ENCODE assay signal across 18 mouse cellular contexts in genomic region chr19:43550706-43551492, GRCm38 (mm10). TPM values are rescaled to one million over a fixed set of nuclear protein-coding genes. Genes with fewer than 3 reads are reported as not detected.
DNase-seq lines count a peak whose midpoint lies in the region; ATAC-seq and TF ChIP-seq lines count a peak whose summit lies in the region.
"Had no signal": no experiment of that assay in that cellular context is flagged by ENCODE, and none has a peak within 500 bp of the region (broad histone marks: within the 10 kb centered on the region; RNA-seq: fewer than 3 reads in every experiment).

No protein-coding gene starts in this region.

- WGBS in kidney, adult 2 months = 78% methylated on average over 18 of the region's 18 CpGs
- WGBS in kidney, embryonic 14.5 days = 86% methylated on average over 18 of the region's 18 CpGs

- no peak overlapping the region for H3K9ac ChIP-seq in kidney, embryonic 14.5 days (ENCODE audit: low read depth, low read length)
- H3K9ac ChIP-seq: heart, embryonic 13.5 days; hindbrain, embryonic 15.5 days; limb, embryonic 12.5 days; liver, embryonic 14.5 days; midbrain, embryonic 13.5 days had no signal

- TF ChIP-seq POLR2A in kidney, adult 2 months (IDR thresholded peaks at IDR 0.05; ENCODE audit: low read depth, low read length) = no peak

- no peaks in the 10 kb centered on the region for H3K79me2 ChIP-seq in C2C12 (ENCODE audit: control insufficient read depth, insufficient read depth)

- ATAC-seq in kidney, embryonic 14.5 days (ENCODE audit: low FRiP score, low TSS enrichment) = no peak
- ATAC-seq: CD4-positive, CD25-positive, alpha-beta regulatory T cell, adult 4 months; forebrain, embryonic 14.5 days; intestine, postnatal 0 days; midbrain, embryonic 13.5 days had no signal

- no peak overlapping the region for H3ac ChIP-seq in C2C12 (ENCODE audit: control insufficient read depth, insufficient read length, low read depth)

- H3K27me3 ChIP-seq in kidney, adult 2 months (replicated peaks; ENCODE audit: control insufficient read depth, insufficient read depth, low read length) = peaks cover 2% of the 10 kb centered on the region; the same call in 1 of the 2 replicates
- H3K27me3 ChIP-seq in kidney, embryonic 14.5 days (ENCODE audit: control insufficient read depth, insufficient read depth, low read length) = peaks cover 9% of the 10 kb centered on the region
- no peaks in the 10 kb centered on the region for H3K27me3 ChIP-seq in C2C12 (ENCODE audit: control insufficient read depth, insufficient read depth, insufficient read length)
- H3K27me3 ChIP-seq: hindbrain, embryonic 15.5 days had no signal

- H3K27ac ChIP-seq in kidney, adult 2 months (ENCODE audit: insufficient read depth, low read depth, low read length) = no peak overlapping the region
- no peak overlapping the region for H3K27ac ChIP-seq in kidney, embryonic 14.5 days (ENCODE audit: low read depth, low read length)
- H3K27ac ChIP-seq: heart, embryonic 13.5 days; hindbrain, embryonic 15.5 days; limb, embryonic 12.5 days; liver, embryonic 14.5 days; midbrain, embryonic 13.5 days had no signal

- H3K36me3 ChIP-seq in kidney, adult 2 months (ENCODE audit: control insufficient read depth, insufficient read depth, low read length) = no peaks in the 10 kb centered on the region
- no peaks in the 10 kb centered on the region for H3K36me3 ChIP-seq in kidney, embryonic 14.5 days (ENCODE audit: control insufficient read depth, insufficient read depth, low read length)
- no peaks in the 10 kb centered on the region for H3K36me3 ChIP-seq in C2C12 (ENCODE audit: control insufficient read depth, insufficient read depth)
- H3K36me3 ChIP-seq: heart, embryonic 13.5 days; hindbrain, embryonic 15.5 days; limb, embryonic 12.5 days; midbrain, embryonic 13.5 days had no signal

- H3K4me3 ChIP-seq in kidney, adult 2 months (ENCODE audit: insufficient read depth, low read depth, low read length) = no peak overlapping the region
- no peak overlapping the region for H3K4me3 ChIP-seq in kidney, embryonic 14.5 days (ENCODE audit: low read length)
- H3K4me3 ChIP-seq in C2C12 (ENCODE audit: insufficient read depth, poor library complexity, severe bottlenecking) = no peak overlapping the region
- H3K4me3 ChIP-seq: heart, embryonic 13.5 days; hindbrain, embryonic 15.5 days; limb, embryonic 12.5 days; midbrain, embryonic 13.5 days had no signal

- peak; percentile 40 for DNase-seq in kidney, adult 2 months
- DNase-seq in NIH3T3 (ENCODE audit: low read depth) = peak; percentile 71
- peak; percentile 30 to 33 for DNase-seq in kidney, postnatal 36 days
- no peak for DNase-seq in Muller cell, postnatal 12 days (ENCODE audit: inconsistent ontology term)
- DNase-seq in spleen, adult 12 weeks (ENCODE audit: low spot score) = no peak
- DNase-seq: cerebellum, adult 9-10 months; heart, postnatal 36 days; thymus, postnatal 4 days had no signal

- H3K9me3 ChIP-seq in kidney, embryonic 14.5 days (ENCODE audit: control insufficient read depth, low read length) = no peaks in the 10 kb centered on the region
- H3K9me3 ChIP-seq: heart, embryonic 13.5 days; hindbrain, embryonic 15.5 days; limb, embryonic 12.5 days; midbrain, embryonic 13.5 days had no signal

- H3K79me3 ChIP-seq in C2C12 (ENCODE audit: low read depth) = no peaks in the 10 kb centered on the region

- H3K4me1 ChIP-seq in kidney, adult 2 months (ENCODE audit: control insufficient read depth, insufficient read depth, low read length) = no peaks in the 10 kb centered on the region
- peaks cover 11% of the 10 kb centered on the region for H3K4me1 ChIP-seq in kidney, embryonic 14.5 days (ENCODE audit: control insufficient read depth, insufficient read depth, low read length)

- no peak for TF ChIP-seq CTCF in kidney, adult 2 months (conservative IDR thresholded peaks at IDR 0.05; ENCODE audit: insufficient read depth, insufficient read length, low read depth, low read length)
- no peak for TF ChIP-seq CTCF in C2C12 (IDR thresholded peaks at IDR 0.05; ENCODE audit: control insufficient read depth, insufficient read depth, insufficient read length)

- no peak overlapping the region for H3K4me2 ChIP-seq in kidney, embryonic 14.5 days (replicated peaks; ENCODE audit: low read depth, low read length)
- H3K4me2 ChIP-seq: heart, embryonic 13.5 days; hindbrain, embryonic 15.5 days; limb, embryonic 12.5 days; midbrain, embryonic 13.5 days had no signal

TF ChIP-seq in C2C12, 6 proteins besides CTCF, POLR2A, EP300 and RAD21:
- TF ChIP-seq MYOD1 (IDR thresholded peaks at IDR 0.05; ENCODE audit: control insufficient read depth, insufficient read length, low read depth) (no peak), MAX (IDR thresholded peaks at IDR 0.05) (peak; percentile 94), MYOG (IDR thresholded peaks at IDR 0.05; ENCODE audit: control insufficient read depth, extremely low read depth, insufficient read length) (no peak), CEBPB (IDR thresholded peaks at IDR 0.05; ENCODE audit: low read depth) (no peak), USF1 (IDR thresholded peaks at IDR 0.05; ENCODE audit: low read depth) (peak; percentile 13), FOSL1 (IDR thresholded peaks at IDR 0.05; ENCODE audit: insufficient read depth, low read length, poor library complexity, severe bottlenecking) (peak; percentile 18)
TF ChIP-seq in C2C12: peak in this region for 3.

RNA-seq across cellular contexts. Expression of gene Got1, which starts 26.5 kb away (rescaled TPM):
- 107 and 118 TPM in 2 replicates for polyA plus RNA-seq in kidney, adult 2 months (2012; rRNA removed)
- polyA plus RNA-seq in kidney, embryonic 14.5 days (2014; fragmentation: Nextera tagmentation; extraction: Ambion mirVana) = 38.0 and 43.4 TPM in 2 replicates
- 69.8 TPM for polyA plus RNA-seq in C2C12 (2012; fragmentation: generic; extraction: Trizol)

Comparison
In these comparisons a context has a peak if more than half of its experiments do, and no peak if none do; other contexts are left out.
1. DNase-seq: peak in kidney, adult 2 months (single experiment), NIH3T3 (single experiment) and kidney, postnatal 36 days (2 of 2); none in Muller cell, postnatal 12 days (single experiment) and spleen, adult 12 weeks (single experiment).